Mouse (Mus musculus): Measurements from ENCODE around the gene Dntt.

Dntt gene

GRCm38 (mm10) chr19:41076906-41077305 is 47.8 kb downstream of the Dntt start, which contains the start of gene Opalin:
Opalin (minus strand) TSS chr19:41077113.
- no peak for DNase-seq

- DNase-seq = no peak
These were observed 52.5 kb downstream of the Dntt start for GRCm38 (mm10) chr19:41081589-41081988.

GRCm38 (mm10) chr19:41083646-41084045 is 54.6 kb downstream of the Dntt start:
- DNase-seq = no peak

GRCm38 (mm10) chr19:41086289-41086688 is 57.2 kb downstream of the Dntt start:
- no peak for DNase-seq

GRCm38 (mm10) chr19:41086700-41087099 is 57.6 kb downstream of the Dntt start:
- DNase-seq = peak; percentile 72

GRCm38 (mm10) chr19:41087901-41088300 is 58.8 kb downstream of the Dntt start:
- DNase-seq = no peak

- no peak for DNase-seq
These were observed 59.4 kb downstream of the Dntt start for GRCm38 (mm10) chr19:41088491-41088890.

- DNase-seq = peak; percentile 49
These were observed 60.8 kb downstream of the Dntt start for GRCm38 (mm10) chr19:41089833-41090232.

GRCm38 (mm10) chr19:41091901-41092300 is 62.8 kb downstream of the Dntt start:
- no peak for DNase-seq

GRCm38 (mm10) chr19:41097038-41097437 is 68.0 kb downstream of the Dntt start:
- no peak for DNase-seq

- no peak for DNase-seq
These were observed 71.8 kb downstream of the Dntt start for GRCm38 (mm10) chr19:41100863-41101262.

GRCm38 (mm10) chr19:41101390-41101789 is 72.3 kb downstream of the Dntt start:
- peak; percentile 19 for DNase-seq

GRCm38 (mm10) chr19:41104922-41105321 is 75.8 kb downstream of the Dntt start:
- DNase-seq = peak; percentile 20

GRCm38 (mm10) chr19:41107530-41107929 is 78.5 kb downstream of the Dntt start:
- DNase-seq = no peak

- no peak for DNase-seq
These were observed 79.6 kb downstream of the Dntt start for GRCm38 (mm10) chr19:41108666-41109065.
